Mouse (Mus musculus) forelimb bud, embryonic 11.5 days (tissue): ENCODE data around the gene Tmem161a.

Experiments
- DNase-seq: peaks from one replicate; pipeline ENCODE4 v3.0.0-alpha.2; 2012; ENCODE audit warnings: low read depth, low spot score

Gene Tmem161a

GRCm38 (mm10) chr8:70160015-70160414 is 12.1 kb upstream of the Tmem161a start:
- DNase-seq: no peak

GRCm38 (mm10) chr8:70163316-70163715 is 8.8 kb upstream of the Tmem161a start:
- DNase-seq: no peak

- DNase-seq: peak; percentile 75
These were observed 5.5 kb upstream of the Tmem161a start for GRCm38 (mm10) chr8:70166504-70167110.

GRCm38 (mm10) chr8:70170116-70170515 is 2.0 kb upstream of the Tmem161a start:
- no peak for DNase-seq

- no peak for DNase-seq
These were observed 1.4 kb upstream of the Tmem161a start for GRCm38 (mm10) chr8:70170748-70171147.

- no peak for DNase-seq
These were observed 916 bp upstream of the Tmem161a start for GRCm38 (mm10) chr8:70171240-70171639.

- DNase-seq: no peak
These were observed 1.2 kb downstream of the Tmem161a start for GRCm38 (mm10) chr8:70173320-70173719.

- DNase-seq: no peak
These were observed 1.9 kb downstream of the Tmem161a start for GRCm38 (mm10) chr8:70174079-70174478.

- no peak for DNase-seq
These were observed 6.1 kb downstream of the Tmem161a start for GRCm38 (mm10) chr8:70178231-70178630.

- no peak for DNase-seq
These were observed 6.9 kb downstream of the Tmem161a start for GRCm38 (mm10) chr8:70179082-70179481.

GRCm38 (mm10) chr8:70181212-70181902 is 9.2 kb downstream of the Tmem161a start:
- no peak for DNase-seq

- DNase-seq: peak; percentile 43
These were observed 9.7 kb downstream of the Tmem161a start for GRCm38 (mm10) chr8:70181903-70182252.

- DNase-seq: no peak
These were observed 11.0 kb downstream of the Tmem161a start for GRCm38 (mm10) chr8:70183194-70183593.

- no peak for DNase-seq
These were observed 16.6 kb downstream of the Tmem161a start for GRCm38 (mm10) chr8:70188707-70189106.

- DNase-seq: no peak
These were observed 21.1 kb downstream of the Tmem161a start for GRCm38 (mm10) chr8:70193238-70193637.

GRCm38 (mm10) chr8:70194191-70194590 is 22.0 kb downstream of the Tmem161a start:
- no peak for DNase-seq

GRCm38 (mm10) chr8:70195762-70196161 is 23.6 kb downstream of the Tmem161a start:
- no peak for DNase-seq

GRCm38 (mm10) chr8:70197603-70198002 is 25.4 kb downstream of the Tmem161a start:
- no peak for DNase-seq

GRCm38 (mm10) chr8:70200098-70200681 is 28.0 kb downstream of the Tmem161a start:
- no peak for DNase-seq

GRCm38 (mm10) chr8:70201417-70201816 is 29.3 kb downstream of the Tmem161a start:
- no peak for DNase-seq

- no peak for DNase-seq
These were observed 30.9 kb downstream of the Tmem161a start for GRCm38 (mm10) chr8:70203072-70203471.

GRCm38 (mm10) chr8:70204757-70205156 is 32.6 kb downstream of the Tmem161a start:
- no peak for DNase-seq

- DNase-seq: no peak
These were observed 36.0 kb downstream of the Tmem161a start for GRCm38 (mm10) chr8:70208130-70208529.
